Mouse (Mus musculus) kidney, adult 9 months (tissue): ENCODE data around the gene Entr1.
A peak's percentile ranks its signal among the peaks of the same experiment; 100 is the strongest.

ENCODE experiments used
- DNase-seq: peaks from one replicate; pipeline ENCODE4 v3.0.0; 2022

Gene Entr1

DNA sequence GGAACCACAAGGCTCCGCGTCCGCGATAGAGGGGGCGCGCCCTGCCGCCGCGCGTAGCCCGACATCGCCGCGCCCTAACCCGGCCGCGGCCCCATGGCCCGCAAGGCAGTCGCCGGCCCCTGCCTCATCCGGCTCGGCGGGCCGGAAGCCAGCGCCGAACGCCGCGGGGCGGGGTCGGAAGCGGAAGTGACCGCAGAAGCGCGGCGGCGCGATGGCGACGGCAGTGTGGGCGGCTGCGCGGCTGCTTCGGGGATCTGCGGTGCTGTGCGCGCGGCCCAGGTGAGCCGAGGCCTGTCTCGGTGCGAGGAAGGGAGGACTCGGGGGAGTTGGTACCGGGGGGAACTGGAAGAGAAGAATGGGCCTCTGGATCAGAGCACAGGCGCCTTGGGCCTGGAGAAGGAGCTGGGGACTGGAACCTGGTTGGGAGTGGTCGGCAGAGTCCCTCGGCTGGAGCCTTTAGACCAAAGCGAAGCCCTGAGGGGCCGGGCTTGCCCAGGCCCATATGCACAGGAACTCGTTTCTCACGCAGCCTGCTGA is at the start of gene Entr1, which contains the start of gene Pmpca:
Gene Entr1 (minus strand): TSS at position 163 of the 537 bp plus-strand sequence.
Gene Pmpca (plus strand): TSS at position 186 of the 537 bp plus-strand sequence.
- peak; percentile 80 for DNase-seq

DNA sequence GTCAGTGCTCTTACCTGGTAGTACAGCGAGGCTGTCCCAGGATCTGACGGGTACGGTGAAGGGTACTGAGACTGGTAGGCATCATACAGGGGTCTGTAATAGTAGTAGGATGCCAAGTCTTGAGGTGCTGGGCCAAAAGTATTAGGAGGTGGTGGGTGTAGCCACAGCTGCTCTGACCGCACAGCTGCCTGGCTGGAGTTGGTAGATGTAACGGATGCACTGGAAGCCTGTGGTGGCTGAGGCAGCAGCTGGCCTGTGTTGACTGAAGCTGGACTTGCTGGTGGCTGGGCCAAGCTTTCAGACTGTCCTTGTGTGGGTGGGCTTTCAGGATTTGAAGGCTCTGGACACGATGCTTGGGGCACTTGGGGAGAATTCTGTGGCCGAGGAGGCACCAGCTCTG is 49.3 kb upstream of the Entr1 start:
- DNase-seq, result no peak

DNA sequence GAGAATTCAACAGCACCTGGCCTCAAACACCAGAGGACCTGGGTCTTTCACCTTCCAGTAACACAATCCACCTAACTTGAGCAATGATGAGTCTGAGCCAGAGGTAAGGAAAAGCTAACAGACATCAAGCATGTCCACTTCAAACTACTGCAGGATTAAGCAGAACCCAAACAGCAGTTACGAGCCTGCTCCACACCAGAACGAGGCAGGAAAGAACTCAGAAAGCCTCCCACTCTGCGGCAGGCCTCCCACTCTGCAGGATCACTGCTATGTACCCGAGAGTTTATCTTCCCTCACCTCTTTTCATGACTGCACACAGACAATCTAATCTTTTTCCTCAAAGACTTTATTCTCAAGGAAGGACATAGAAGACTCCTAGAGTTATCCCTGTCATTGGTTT is 48.1 kb upstream of the Entr1 start:
- DNase-seq, result no peak

DNA sequence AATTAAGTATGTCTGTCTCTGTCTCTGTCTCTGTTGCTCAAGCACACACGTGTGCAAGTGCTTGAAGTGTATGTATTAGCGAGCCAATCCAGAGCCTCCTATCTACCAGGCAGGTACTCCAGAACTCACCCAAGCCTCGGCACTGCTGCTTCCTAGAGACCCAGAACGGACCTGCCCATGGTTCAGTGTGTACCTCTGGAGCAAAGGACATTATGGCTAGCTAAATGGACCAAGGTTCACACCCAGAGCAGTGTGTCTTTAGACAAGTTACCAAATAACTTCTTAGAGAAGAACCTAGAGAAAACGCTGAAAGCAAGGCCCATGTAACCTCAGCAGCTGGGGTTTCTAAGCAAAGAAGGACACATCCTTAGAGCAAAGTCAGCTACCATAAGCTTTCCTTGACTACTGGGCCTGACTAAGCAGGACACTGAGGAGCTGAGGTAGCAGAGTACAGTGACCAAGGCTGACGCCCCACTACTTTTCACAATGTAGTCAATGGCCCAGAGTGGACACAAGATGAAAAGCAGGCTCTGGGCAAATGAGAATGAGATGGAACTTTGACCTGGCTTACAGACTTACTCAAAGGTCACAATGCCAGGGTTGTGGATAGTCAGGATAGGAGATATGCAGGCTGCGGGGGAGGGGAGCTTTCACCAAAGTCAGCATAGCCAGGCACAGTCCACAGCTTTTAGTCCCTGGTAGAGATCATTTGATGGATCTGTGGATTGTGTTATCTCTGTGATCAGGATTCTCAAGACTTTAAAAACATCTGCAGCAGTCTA is 45.9 kb upstream of the Entr1 start:
- DNase-seq, result peak; percentile 85

DNA sequence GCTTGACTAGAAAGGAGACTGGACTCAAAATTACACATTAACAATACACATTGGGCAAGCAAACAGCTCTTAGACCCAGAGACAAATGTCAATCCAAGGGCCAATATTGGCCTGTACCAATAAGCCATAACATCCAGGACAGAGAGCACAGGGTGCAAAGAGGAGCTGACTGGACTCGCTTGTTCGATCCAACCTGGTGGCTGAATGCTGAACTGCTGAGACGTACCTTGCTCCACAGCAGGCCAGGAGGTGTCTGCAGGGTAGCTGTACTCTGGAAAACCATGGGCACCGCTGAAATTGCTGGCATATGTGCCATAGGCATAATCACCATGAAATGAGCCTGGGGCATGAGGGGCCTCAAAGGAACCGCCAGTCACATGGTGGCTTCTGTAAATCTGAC is 40.7 kb upstream of the Entr1 start:
- no peak for DNase-seq

DNA sequence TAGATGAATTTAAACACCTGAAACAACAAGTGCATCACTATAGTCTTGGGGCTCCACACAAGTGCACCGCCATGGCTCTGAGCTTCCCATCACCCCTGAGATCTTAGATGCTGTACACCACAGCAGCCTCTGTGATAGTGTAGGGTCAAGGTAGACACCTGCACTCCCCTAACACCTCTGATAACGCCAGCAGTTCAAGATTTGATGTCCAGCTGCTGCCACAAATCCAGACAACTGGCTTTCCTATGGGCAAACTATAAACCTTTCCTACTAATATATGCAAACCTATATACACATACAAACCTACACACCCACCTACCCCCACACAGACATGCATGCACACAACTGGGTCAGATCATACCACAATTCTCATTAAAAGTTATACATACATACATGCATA is 35.4 kb upstream of the Entr1 start:
- no peak for DNase-seq

DNA sequence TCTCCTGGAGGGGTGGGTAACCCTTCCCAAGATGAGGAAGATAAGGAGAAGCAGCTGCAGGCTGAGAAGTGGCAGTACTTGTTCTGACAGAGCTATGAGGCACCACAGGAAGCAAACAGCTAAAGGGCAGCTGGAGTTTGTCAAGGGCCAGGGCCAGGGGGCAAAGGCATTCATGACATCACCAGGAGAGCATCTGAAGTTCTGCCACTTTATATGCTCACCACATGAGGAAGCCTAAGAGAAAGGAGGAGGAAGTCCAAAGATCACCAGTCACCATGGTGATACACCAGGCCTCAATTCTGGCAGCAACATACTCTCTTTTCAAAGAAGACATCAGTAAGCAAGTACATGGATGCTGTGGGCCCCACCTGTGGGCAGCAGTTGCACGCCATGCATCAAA is 34.0 kb upstream of the Entr1 start:
- DNase-seq, result peak; percentile 85

DNA sequence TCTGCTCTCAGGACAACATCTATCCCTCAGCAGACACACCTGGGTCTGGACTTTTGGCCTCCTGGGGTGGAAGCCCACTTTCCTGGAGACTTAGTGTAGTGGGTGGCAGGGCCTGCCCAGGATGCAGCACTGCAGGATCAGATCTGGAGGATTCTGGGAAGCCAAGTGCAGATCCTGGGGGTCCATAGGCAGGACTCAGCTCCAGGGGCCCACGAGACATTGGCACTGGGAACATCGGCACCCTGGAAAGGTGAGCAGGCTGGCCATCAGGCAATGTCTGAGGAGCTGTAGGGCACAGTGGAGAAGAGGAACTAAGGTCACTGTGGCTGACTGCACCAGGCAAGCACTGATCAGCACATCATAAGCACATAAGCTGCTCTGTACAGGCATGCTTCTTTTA is 32.9 kb upstream of the Entr1 start:
- no peak for DNase-seq

DNA sequence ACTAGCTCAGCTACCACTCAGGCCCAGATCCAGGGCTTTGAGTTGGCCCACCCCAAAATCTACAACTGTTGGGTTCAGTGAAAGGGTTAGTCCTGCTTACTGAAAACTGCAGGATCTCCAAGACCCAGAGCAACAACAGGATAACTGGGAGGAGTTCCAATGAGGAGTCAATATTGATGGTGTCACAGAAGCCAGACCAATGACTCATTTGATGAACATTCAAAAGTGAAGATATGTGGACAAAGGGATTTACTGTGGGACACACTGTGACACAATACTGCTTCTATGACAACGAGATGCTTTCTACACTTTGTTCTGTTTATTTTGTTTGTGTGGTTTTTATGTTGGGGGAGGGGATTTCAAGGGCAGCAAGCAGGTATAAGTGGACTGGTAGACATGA is 29.0 kb upstream of the Entr1 start:
- no peak for DNase-seq

DNA sequence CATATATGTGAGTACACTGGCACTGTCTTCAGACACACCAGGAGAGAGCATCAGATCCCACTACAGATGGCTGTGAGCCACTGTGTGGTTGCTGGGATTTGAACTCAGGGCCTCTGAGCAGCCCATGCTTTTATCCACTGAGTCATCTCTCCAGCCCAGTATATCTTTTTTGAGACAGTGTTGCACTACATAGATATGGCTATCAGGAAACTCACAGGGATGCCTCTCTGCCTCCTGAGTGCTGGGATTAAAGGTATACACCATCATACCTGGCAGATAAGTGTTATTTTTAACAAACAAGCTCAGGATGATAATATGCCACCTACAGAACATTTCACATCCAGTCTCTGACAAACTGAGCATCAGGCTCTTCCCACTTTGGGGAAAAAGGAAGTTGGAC is 27.9 kb upstream of the Entr1 start:
- no peak for DNase-seq

DNA sequence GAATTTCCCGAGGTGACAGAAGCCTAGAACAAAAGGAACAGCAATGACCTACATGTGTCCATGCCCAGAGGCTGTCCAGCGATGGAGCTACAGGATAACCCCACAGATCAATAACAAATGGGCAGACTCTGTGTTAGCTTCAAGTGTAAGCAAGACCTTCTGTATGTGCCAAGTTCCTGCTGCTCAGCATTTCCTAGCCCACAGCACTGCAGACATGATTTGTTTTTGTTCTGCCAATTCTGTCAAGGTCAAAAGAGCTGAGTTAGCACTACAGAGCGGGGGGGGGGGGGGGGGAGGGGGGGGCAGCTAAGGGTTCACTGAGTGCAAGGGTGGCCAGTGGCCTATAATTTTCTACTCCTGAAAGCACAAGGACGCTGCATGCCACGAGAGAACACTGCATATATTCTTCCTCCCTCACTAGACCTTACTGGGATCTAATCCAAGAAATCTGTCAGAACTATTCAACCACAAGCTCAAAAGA is 21.9 kb upstream of the Entr1 start:
- DNase-seq, result peak; percentile 72

DNA sequence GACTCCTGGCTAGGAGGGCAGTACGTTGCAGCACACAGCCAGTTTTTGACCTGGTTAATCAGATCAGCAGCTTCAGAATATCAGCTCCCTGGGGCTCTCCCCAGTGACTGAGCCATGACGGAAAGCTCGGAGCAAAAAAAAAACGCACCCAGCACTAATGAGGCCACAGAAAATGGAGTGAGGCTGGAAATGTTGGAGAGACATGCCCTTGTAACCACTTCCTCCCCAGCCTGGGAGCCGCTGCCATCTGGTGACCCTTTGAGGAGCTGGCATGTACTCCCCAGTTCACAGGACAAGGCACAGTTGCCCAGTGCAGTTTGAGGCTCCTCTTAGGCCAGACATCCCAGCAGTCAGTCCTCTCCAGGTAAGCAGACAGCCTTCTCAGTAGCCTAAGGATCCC is 21.0 kb upstream of the Entr1 start:
- DNase-seq, result no peak

DNA sequence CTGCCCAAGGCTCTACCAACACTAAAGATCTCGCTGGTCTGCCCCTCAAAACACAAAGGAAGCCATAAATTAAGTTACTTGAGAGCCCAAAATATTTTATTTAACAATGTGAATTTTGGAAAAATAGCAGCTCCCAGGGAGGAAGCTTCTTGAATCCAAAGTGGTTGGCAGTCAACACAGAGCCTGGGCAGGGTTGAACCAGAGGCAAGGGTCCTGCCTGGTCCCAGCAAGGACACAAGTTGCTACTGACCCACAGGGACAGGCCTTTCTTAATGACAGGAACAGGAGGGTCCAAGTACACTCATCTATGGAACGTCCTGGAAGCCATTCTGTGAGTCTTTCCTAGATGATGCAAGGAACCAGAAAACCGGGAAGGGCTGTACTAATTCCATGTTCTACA is 20.2 kb upstream of the Entr1 start:
- DNase-seq, result no peak

DNA sequence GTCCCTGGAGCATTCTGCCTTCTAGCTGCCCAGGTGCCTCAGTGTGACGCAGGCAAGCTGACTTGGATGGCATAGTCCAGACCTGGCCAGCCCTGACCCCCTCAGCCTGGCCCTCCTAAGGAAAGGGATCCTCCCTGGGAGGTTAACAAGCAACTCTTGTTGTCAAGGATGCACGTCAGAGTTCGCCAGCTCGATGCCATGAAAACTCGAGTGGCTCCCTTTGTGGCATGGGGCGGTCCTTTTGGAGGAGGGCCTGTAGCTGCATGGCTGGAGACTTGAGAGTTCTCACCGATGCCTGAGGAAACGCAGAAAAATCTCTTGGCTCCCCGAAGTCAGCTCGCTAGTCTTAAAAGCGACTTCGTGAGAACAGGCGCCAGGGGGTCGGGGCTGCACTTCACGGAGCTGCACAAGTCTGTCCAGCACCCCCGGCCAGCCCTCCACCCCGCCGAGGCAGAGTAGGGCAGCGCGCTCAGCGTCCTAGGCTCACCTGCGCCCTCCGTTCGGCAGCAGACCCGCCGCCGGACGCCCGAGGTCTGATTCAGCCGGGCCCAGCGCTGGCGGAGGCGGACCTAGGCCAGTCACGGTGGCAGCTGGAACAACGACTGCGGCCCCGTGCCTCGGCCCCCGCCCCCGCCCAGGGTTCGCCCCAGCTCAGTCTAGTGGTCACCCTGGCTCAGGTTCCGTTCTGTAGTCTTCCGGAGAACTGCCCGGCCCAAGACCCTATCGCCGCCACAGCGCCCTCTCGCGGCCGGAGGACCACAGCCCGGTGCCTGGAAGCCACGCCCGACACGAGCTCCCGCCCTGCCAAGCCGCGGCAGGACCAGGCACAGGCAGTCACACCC is 19.6 kb upstream of the Entr1 start, which contains the start of gene Inpp5e:
Gene Inpp5e (minus strand): TSS at position 689 of the 842 bp plus-strand sequence.
- DNase-seq, result peak; percentile 98

DNA sequence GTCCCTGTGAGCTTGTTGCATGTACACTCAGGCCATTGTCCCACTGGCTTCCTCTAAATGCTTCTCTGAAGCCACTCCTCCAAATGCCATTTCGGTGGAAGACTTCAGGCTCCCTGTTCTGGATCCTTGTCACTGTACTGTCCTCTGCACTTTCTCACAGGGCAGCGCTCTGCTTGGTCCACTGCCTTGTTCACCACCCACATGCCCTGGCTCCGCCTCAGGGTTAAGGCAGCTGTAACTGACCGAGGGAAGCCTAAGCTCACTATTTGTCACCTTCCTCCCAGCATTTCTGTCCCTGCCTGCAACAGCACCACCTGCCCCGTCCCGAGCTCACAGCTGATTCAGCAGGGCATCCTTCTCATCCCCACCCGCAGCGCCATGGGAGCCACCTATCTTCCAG is 14.2 kb upstream of the Entr1 start:
- DNase-seq, result peak; percentile 70

DNA sequence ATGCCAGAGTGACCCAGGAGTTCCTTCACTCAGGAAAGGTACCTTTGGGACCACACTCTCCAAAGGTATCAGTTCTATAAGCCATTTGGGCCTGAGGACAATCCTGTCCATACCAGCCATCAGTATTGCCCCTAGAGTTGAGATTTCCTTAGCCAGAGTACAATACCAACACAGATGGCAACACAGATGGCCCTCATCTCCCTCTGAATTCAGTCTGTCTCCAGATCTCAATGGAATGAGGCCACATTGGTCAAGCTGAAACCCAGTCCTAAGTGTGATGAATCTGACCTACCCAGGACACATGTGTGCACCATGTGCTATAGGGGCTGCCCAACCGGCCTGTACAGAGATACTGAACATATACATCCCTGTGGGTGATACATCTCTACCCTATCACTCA is 13.1 kb upstream of the Entr1 start:
- DNase-seq, result no peak

DNA sequence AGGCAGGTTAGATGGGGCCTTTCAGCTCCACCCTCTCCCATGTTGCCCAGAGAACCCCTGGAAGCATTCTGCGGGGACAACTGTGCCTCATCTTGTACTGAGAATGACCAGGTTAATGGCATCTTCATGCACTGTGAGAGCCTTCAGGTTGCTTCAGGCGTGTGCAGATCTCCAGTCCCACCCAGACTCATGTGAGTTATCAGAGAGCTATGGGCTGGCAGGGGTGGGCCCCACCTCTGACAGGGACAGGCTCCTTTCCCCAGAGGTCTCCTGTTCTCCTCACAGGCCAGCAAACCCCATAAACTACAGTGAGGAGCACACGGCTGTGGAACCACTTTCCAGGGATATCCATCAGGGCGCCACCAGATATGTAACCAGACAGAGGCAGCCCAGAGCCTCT is 11.9 kb upstream of the Entr1 start:
- no peak for DNase-seq

DNA sequence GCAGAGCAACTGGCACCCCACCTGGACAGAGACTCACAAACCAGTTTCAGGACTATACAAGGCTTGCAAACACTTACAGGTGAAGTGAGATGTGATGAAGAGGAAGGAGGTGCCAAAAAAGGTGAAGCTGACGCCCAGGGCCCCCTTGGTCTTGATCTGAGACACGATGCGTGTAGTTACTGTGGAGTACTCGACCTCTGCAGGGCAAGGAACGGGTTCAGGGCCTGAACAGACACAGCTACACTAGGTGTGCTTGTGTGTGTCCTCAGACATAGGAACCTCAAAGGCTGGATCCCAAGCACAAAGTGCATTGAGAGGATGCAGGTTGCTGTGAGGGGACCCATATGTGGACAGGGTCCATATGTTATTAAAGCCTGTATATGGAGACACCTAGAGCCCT is 11.2 kb upstream of the Entr1 start:
- DNase-seq, result no peak

DNA sequence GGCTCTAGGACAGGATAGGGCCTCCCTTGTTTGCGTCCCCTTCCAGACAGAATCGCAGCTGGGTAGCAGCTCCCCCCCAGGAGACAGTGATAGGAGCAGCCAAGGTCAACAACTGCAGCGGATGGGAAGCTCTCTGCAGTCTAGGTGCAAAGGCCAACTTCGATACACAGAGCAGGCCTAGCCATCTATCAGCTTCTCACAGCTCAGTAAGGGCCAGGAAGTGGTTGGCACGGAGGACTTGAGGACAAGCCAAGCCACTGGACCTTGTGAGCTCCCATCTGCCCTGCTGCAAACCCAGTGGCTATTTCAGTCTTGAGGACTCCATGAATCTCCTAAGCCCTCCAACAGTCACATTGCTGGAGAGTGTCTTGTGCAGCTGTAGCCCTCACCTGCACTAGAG is 10.5 kb upstream of the Entr1 start:
- DNase-seq, result peak; percentile 85

DNA sequence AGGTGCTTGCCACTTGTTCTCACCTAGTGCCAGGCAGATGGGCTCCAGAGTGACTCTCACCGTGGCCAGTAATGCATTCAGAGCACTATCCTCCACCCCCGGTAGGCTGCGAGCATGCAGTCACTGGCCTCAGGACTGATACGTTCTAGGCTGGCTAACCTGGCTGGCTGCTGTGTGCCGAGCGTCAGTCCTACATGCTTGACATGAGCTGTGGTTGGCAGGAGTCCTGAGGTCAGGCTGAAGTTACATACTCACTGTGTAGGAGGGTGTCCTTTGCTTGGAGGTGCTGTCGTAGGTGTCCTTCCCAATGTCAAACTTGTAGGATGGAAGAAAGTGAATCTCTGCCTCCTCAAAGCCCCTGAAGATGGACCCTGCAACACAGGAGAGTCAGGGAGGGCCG is 9.9 kb upstream of the Entr1 start:
- DNase-seq, result peak; percentile 45

DNA sequence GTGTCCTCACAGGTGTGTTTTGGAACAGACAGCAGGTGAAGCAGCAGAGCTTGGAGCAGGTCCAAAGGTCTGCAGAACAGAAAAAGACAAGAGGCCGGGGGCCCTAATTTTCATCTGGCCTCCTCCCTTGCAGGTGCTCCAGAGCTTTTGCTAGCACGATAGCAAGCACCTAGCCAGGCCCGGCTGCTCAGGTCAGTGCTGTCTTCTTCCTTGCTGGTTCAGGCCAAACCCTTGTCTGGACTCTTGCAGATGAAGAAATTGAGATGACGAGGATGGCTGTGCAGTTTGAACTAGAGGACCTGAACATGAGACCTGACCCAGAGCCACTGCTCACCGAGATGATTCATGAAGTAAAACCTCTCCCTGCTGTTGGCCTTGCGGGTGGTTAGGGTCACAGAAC is 2.5 kb upstream of the Entr1 start:
- DNase-seq, result no peak

DNA sequence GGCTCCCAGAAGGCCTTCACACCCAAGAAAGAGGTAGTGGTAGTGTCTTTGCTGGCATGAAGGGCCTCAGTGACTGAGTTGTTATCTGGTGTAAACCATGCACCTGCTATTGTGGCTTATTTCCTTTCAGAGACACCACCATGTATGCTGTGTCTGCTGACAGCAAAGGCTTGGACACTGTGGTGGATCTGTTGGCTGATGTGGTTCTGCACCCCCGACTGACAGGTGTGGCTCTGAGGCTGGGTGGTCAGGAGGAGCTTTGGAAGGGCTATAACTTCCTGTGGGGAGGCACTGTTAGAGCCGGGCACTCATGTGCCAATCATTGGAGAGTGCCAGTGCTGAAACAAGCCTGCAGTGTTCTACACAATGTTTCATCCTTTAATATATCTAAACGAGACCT is 1.8 kb upstream of the Entr1 start:
- no peak for DNase-seq

DNA sequence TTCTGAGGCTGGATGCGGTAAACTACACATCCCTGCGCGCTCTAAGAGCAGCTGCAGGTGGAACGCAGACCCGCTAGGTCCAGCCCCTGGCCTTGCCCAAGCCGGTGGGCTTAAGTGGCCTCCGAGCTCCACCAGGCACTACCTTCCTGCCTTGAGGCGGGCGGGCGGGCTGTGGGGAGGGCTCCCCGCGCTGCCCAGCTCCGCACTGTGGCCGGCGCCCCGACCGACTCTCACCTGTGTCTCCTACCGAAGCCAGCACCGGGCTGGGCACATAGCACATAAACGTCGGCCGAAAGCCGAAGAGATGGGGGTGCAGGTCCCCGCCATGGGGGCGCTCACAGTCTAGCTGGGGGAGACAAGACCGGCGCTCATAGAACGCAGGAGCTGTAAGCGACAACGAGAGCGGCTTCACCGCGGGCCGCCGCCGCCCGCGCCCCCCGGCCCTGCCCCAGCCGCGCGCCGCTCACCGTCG is 398 bp downstream of the Entr1 start:
- no peak for DNase-seq

DNA sequence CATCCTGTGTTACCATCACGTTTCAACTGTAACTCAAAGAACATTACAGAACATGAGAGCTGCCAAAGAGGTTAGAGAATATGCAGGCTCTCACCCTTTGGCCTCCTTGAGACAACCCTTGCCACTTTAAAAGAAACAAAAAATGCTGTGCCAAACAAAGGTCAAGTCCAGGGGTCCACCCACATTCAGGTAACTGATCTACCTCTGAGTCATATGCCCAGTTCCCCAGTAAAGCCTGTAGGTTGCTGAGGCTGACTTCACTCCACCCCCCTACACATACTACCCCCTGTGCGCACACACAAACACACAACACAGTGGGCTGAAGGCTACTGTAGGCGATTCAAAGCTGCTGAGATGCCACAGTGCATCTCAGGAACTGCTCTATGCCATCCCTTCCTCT is 1.4 kb downstream of the Entr1 start:
- peak; percentile 84 for DNase-seq
